Mouse (Mus musculus) common myeloid progenitor, adult 5-6 weeks (primary cell): ENCODE measurements around the gene Efl1. TPM values are rescaled to one million over a fixed set of nuclear protein-coding genes. Genes with fewer than 3 reads are reported as not detected.

Experiments
- ATAC-seq: replicated peaks from 2 replicates; pipeline ENCODE4 v1.8.0; 2016; ENCODE audit warnings: low read depth, mild to moderate bottlenecking, moderate TSS enrichment, inconsistent platforms; ENCODE audit not compliant: poor library complexity, severe bottlenecking
- total RNA-seq: library from RNA; stranded (forward); fragments of 200-1000, 187-1606 nt; gene quantifications from 2 replicates; pipeline ENCODE4 v1.2.3, GENCODE M21; 2017

Efl1 gene
- total RNA-seq, 1 experiment from 2014 or later, result 28.6 TPM

GRCm38 (mm10) chr7:82802206-82802605 lies 153.8 kb downstream of the Efl1 start:
- ATAC-seq, result peak; percentile 52

DNA sequence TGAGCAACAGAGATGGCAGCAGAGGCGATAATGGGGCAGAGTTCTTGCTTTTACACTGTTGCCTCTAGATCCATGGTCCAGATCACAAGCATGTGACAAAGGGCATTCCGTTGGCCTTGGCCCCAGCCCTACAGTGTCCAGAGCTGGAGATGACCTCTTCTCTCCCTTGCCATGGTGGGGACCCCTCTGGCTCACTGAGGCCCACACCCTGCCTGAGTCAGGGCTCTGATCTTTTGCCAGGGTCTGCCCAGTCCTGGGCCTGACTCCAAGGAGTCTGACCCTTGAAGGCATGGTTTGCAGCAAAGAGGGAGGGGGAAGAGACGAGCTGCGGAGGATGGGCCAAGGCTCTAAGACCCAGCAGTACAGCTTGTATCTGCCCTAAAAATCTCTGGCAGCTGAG lies 159.8 kb downstream of the Efl1 start:
- ATAC-seq, result no peak

DNA sequence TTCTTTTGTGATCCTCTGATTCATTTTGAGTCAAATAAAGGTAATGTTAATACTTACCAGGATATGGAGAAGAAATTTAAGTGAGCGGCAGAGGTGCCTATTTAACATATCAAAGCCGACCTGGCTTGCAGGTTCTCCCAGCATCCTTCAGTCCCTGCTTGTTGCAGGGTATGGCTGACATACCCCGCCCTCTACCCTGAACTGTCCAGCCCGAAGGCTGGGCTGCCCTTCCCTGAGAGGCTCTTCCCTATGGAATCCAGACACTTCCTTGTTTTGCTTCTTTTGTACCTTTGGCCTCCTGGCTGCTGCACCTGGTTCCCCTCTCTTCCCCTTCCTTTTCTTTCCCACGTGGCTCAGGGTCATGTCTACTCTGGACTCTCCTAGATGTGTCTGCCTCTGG lies 160.7 kb downstream of the Efl1 start:
- no peak for ATAC-seq

- ATAC-seq, result no peak
Observed at GRCm38 (mm10) chr7:82810799-82811139, 162.4 kb downstream of the Efl1 start.

DNA sequence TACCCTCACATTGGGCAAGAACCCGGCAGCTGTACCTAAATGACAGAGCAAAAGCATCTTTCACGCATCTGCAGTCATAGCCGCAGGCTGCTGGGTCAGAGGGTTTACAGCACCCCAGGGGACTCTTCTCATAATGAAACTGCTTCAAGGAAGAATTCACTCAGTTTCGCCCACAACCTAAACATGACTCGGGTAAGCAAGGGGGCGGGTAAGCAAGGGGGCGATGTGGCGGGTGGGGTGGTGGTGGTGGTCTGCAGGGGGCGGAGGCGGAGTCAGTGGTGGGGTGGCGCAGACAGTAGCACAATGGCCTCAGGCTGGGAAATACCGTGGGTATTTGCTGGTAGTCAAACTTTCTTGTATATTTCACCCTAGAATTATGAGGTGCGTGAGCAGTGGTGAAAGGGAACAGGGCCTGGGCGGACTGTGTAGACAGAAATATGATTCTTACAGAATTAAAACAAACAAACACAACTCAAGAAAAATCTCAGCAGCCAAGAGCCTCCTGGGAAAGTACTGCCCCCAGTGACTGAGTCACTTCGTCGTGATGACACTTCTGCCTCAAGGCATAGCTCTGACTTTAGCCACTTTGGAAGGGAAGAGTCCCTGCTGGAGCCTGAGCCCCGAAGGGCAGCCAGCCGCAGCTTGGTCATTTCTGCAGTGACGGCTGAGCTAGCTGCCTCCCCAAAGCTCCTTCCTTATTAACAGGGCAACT lies 162.9 kb downstream of the Efl1 start:
- ATAC-seq, result 0 out of 2 replicates have a peak, but pooled peaks have one; percentile 25

GRCm38 (mm10) chr7:82812186-82813155 lies 164.1 kb downstream of the Efl1 start:
- no peak for ATAC-seq

DNA sequence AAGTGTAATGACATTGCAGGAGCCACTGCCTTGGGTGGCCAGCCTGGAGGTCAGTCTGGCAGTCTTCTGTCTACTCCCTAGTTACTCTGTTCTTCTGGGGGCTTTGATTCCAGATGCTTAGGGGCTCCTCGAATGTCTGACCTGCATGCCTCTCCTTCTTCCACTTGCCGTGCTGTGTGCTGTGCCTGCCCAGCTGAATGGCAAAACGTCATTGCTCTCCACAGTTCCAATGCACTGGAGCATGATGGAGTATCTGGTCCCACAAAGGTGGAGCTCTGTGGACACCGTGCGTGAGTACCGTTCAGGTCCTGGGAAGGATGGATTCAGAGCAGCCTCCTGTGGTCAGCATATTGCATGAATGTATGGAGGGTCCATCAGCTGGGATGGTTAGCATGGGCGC lies 171.1 kb downstream of the Efl1 start:
- ATAC-seq, result no peak

GRCm38 (mm10) chr7:82820661-82821060 lies 172.2 kb downstream of the Efl1 start:
- 0 out of 2 replicates have a peak, but pooled peaks have one; percentile 25 for ATAC-seq

DNA sequence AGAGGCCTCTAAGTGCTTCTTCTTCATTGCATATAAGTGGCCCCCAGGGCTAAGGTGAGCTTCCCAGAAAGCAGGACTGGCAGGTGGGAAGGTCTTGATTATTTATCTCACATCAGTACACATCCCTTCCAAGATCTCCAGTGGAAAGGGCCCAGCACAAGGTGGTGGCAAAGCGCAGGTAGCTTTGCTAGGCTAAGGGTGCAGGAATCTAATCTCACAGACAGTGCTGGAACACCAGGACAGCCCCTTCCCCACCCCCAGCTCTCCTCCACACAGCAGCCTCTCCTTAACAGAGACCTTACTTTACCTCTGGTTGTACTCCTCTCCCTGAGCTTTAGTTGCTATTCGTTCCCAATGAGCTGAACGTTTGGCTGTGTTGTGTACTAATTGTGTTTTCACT lies 173.1 kb downstream of the Efl1 start:
- ATAC-seq, result no peak

DNA sequence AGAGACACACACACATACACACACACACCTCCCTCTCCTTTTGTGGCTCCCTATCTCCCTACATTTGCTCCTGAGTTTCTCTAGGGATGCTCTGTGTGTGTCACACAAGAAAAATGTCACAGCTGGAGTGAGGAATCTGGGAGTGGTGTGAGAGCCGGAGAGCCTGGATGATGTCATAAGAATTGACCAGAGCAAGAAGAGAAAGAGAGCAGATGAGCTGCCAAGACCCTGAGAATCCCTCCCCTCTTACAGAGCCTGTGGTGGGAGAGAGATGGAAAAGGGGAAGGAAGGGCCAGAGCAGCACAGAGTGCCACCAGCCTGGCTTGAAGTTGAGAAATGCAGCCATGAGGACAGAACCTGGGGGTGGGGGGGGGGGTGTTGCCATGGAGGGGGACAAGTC lies 174.1 kb downstream of the Efl1 start:
- ATAC-seq, result peak; percentile 80

Other genes starting within 250 kb of the Efl1 start
- gene Saxo2, start 86 bp upstream of the Efl1 start, total RNA-seq, result 0.44 and 0.64 TPM in 2 replicates
- 10.4 and 11.0 TPM in 2 replicates for gene Mex3b, start 218.7 kb downstream of the Efl1 start, total RNA-seq